Mouse (Mus musculus) stomach, embryonic 15.5 days (tissue): Measurements from ENCODE around the gene Gm49345. TPM values are rescaled to one million over a fixed set of nuclear protein-coding genes. Genes with fewer than 3 reads are reported as not detected.

ENCODE experiments used
- ATAC-seq: fragments of 200-750 bp; cut with Nextera tagmentation; 2 replicates; pipeline ENCODE4 v1.8.0; 2017; ENCODE audit warnings: low read depth, moderate number of reproducible peaks, moderate TSS enrichment; ENCODE audit not compliant: insufficient read depth, low FRiP score
- H3K27ac ChIP-seq: fragments of 300-500 bp; sonication (generic); 2 replicates; pipeline ENCODE4 v1.5.1; 2015; ENCODE audit warnings: mild to moderate bottlenecking, inconsistent platforms
- H3K27me3 ChIP-seq: fragments of 300-500 bp; sonication (generic); replicated peaks from 2 replicates; pipeline ENCODE4 v1.6.1; 2015; ENCODE audit warnings: inconsistent platforms
- H3K36me3 ChIP-seq: fragments of 300-500 bp; sonication (generic); 2 replicates; pipeline ENCODE4 v1.6.1; 2015; ENCODE audit warnings: inconsistent platforms
- H3K4me1 ChIP-seq: fragments of 300-500 bp; sonication (generic); 2 replicates; pipeline ENCODE4 v1.6.1; 2015; ENCODE audit warnings: inconsistent platforms
- H3K4me2 ChIP-seq: fragments of 300-500 bp; sonication (generic); 2 replicates; pipeline ENCODE4 v1.6.1; 2015; ENCODE audit warnings: mild to moderate bottlenecking, inconsistent platforms
- H3K4me3 ChIP-seq: fragments of 300-500 bp; sonication (generic); replicated peaks from 2 replicates; pipeline ENCODE4 v1.5.1; 2015; ENCODE audit warnings: inconsistent platforms
- H3K9ac ChIP-seq: fragments of 300-500 bp; sonication (generic); 2 replicates; pipeline ENCODE4 v1.6.1; 2015; ENCODE audit warnings: inconsistent platforms
- H3K9me3 ChIP-seq: fragments of 300-500 bp; sonication (generic); 2 replicates; pipeline ENCODE4 v1.6.1; 2016; ENCODE audit warnings: inconsistent platforms
- WGBS: fragments of 180-500 bp; shearing (Covaris S2); methylation state at CpG from one replicate; pipeline ENCODE4 v1.1.7; 2015; 5-methylcytosine and 5-hydroxymethylcytosine counted together
- polyA plus RNA-seq: library from polyadenylated mRNA; unstranded; fragments of >200 nt; fragmentation: Nextera tagmentation; extraction: Ambion mirVana; gene quantifications from 2 replicates; pipeline ENCODE4 v1.2.1, GENCODE M21; 2015

The Gm49345 gene
- polyA plus RNA-seq, 1 experiment from 2014 or later, result not detected

DNA sequence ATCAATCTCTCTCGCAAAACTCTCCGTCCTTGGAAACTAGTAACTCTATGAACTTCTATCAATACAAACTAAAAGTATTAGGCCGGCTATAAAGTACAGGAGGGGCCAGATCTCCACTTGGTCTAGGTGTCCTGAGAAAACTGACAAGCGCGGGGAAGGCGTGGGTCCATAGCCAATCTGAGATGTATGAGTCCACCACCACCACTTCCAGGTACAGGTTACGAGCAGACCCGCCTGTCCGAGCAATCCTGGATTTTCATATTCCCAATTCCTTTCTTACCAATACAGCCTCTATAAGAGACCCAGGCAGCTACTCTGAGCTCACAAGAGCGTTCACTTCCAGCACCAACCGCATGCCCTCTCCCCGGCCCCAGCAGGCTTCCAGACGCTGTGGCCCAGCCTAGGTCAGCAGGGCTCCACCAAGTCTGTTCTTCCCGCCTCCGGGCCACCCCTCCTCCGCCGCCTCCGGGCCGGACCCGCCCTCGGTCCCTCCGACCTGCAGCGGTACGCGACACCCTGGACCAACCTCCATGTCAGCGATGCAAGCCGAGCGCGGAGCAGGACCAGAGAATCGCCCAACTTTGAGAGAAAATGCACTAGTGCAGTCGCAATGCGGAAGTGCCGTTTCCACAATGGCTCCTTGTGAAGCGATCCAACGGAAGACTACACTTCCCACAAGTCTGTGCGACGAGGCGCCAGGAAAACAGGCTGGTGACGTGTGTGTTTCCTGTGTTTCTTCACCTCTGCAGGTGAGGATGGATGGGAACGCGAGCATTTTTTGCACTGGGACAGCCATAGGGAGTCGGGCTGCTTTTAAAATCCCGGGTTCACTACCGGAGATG lies 84.8 kb downstream of the Gm49345 start:
- WGBS, result 1% methylated on average over 44 of the region's 44 CpGs
- Histone ChIP-seq H3K4me3 (peak overlapping the region; percentile 80), H3K27ac (peak overlapping the region; percentile 92), H3K36me3 (no peaks in the 10 kb centered on the region), H3K4me2 (peak overlapping the region; percentile 64), H3K9me3 (no peaks in the 10 kb centered on the region), H3K4me1 (no peaks in the 10 kb centered on the region; the same call in 1 of the 2 replicates), H3K9ac (peak overlapping the region; percentile 74), H3K27me3 (no peaks in the 10 kb centered on the region)
- peak; percentile 98 for ATAC-seq

DNA sequence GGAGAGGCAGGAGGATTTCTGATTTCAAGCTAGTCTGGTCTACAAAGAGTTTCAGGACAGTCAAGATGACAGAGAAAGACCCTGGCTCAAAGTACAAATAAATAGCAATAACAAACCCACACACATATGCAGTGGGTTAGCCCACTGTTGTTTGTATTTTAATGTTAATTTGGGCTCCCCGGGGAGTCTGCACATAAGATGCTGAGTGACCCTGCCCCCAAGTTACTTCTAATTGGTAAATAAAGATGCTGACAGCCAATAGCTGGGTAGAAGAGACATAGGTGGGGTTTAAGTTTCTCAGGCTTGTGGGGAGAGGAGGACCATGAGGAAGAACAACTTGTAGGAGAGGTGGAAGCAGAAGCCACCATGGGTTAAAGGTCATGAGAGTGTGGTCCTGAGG lies 91.6 kb downstream of the Gm49345 start:
- Histone ChIP-seq H3K9ac (no peak overlapping the region), H3K36me3 (peaks cover 32% of the 10 kb centered on the region), H3K9me3 (no peaks in the 10 kb centered on the region), H3K27ac (no peak overlapping the region), H3K4me3 (no peak overlapping the region), H3K27me3 (no peaks in the 10 kb centered on the region), H3K4me1 (no peaks in the 10 kb centered on the region), H3K4me2 (no peak overlapping the region)
- ATAC-seq, result no peak
- 87% methylated on average over 1 of the region's 1 CpGs for WGBS

Other genes starting within 250 kb of the Gm49345 start
- 5.5 and 7.5 TPM in 2 replicates for gene Zfp429, start 237.9 kb downstream of the Gm49345 start, polyA plus RNA-seq
- gene Zfp459, start 216.4 kb downstream of the Gm49345 start, polyA plus RNA-seq, result 0.90 and 1.1 TPM in 2 replicates
- 8.7 and 9.6 TPM in 2 replicates for gene Zfp874a, start 186.1 kb downstream of the Gm49345 start, polyA plus RNA-seq
- gene Zfp874b, start 153.5 kb downstream of the Gm49345 start, polyA plus RNA-seq, result 2.8 and 3.4 TPM in 2 replicates
- 12.7 and 13.3 TPM in 2 replicates for gene Zfp58, start 137.2 kb downstream of the Gm49345 start, polyA plus RNA-seq
- not detected in 2 replicates for gene Gm26965, start 111.6 kb downstream of the Gm49345 start, polyA plus RNA-seq
- gene Zfp87, start 111.6 kb downstream of the Gm49345 start, polyA plus RNA-seq, result 19.4 and 20.4 TPM in 2 replicates
- 11.8 and 11.9 TPM in 2 replicates for gene Zfp748, start 83.9 kb downstream of the Gm49345 start, polyA plus RNA-seq
- gene Zfp729b, start 28.1 kb downstream of the Gm49345 start, polyA plus RNA-seq, result 3.5 and 4.7 TPM in 2 replicates
- gene Zfp729a, start within 50 bp of the Gm49345 start, polyA plus RNA-seq, result 2.4 and 2.7 TPM in 2 replicates
- 8.9 and 12.7 TPM in 2 replicates for gene Zfp738, start 49.3 kb upstream of the Gm49345 start, polyA plus RNA-seq
- 5.8 and 5.9 TPM in 2 replicates for gene Zfp65, start 91.4 kb upstream of the Gm49345 start, polyA plus RNA-seq
- gene Zfp85, start 117.5 kb upstream of the Gm49345 start, polyA plus RNA-seq, result 4.2 and 4.5 TPM in 2 replicates
- gene Zfp493, start 141.9 kb upstream of the Gm49345 start, polyA plus RNA-seq, result 2.6 and 3.0 TPM in 2 replicates
- gene Zfp273, start 176.0 kb upstream of the Gm49345 start, polyA plus RNA-seq, result 6.2 and 7.5 TPM in 2 replicates
- gene Gm10037, start 193.3 kb upstream of the Gm49345 start, polyA plus RNA-seq, result 1.8 and 1.9 TPM in 2 replicates
- gene BC048507, start 225.6 kb upstream of the Gm49345 start, polyA plus RNA-seq, result 0.23 TPM in 1 of 2 replicates, not detected in the other